Mouse (Mus musculus): ENCODE measurements around the gene Hunk.

GRCm38 (mm10) chr16:90405599-90405998, 19.8 kb downstream of the Hunk start:
- TF ChIP-seq CTCF (IDR thresholded peaks at IDR 0.05; ENCODE audit: extremely low read depth, insufficient read length, insufficient replicate concordance, low read depth, low read length) (no peak), POLR2A (IDR thresholded peaks at IDR 0.05; ENCODE audit: low read depth, low read length) (no peak)

Measured in small intestine, adult 2 months (tissue).